Mouse (Mus musculus) kidney, postnatal 0 days (tissue): ENCODE data around the gene Adcy5. TPM values are rescaled to one million over a fixed set of nuclear protein-coding genes. Genes with fewer than 3 reads are reported as not detected.
A peak's percentile ranks its signal among the peaks of the same experiment; 100 is the strongest.

ENCODE experiments used
- ATAC-seq: fragments of 200-750 bp; cut with Nextera tagmentation; replicated peaks from 2 replicates; pipeline ENCODE4 v1.8.0; 2017; ENCODE audit warnings: low read depth, moderate number of reproducible peaks, moderate TSS enrichment, moderate library complexity; ENCODE audit not compliant: low FRiP score
- DNase-seq: peaks from one replicate; pipeline ENCODE4 v3.0.0-alpha.2; 2016; ENCODE audit warnings: low spot score
- H3K27ac ChIP-seq: fragments of 300-500 bp; sonication (generic); 2 replicates; pipeline ENCODE4 v1.5.1; 2014; ENCODE audit warnings: mild to moderate bottlenecking
- H3K27me3 ChIP-seq: fragments of 300-500 bp; sonication (generic); 2 replicates; pipeline ENCODE4 v1.6.1; 2014; ENCODE audit warnings: low read length, mixed read lengths; ENCODE audit not compliant: insufficient read depth
- H3K36me3 ChIP-seq: fragments of 300-500 bp; sonication (generic); 2 replicates; pipeline ENCODE4 v1.6.1; 2014; ENCODE audit warnings: low read length, mixed read lengths; ENCODE audit not compliant: insufficient read depth
- H3K4me1 ChIP-seq: fragments of 300-500 bp; sonication (generic); replicated peaks from 2 replicates; pipeline ENCODE4 v1.6.1; 2014; ENCODE audit warnings: antibody characterized with exemption, low read length, mixed read lengths; ENCODE audit not compliant: insufficient read depth
- H3K4me2 ChIP-seq: fragments of 300-500 bp; sonication (generic); 2 replicates; pipeline ENCODE4 v1.6.1; 2014; ENCODE audit warnings: mild to moderate bottlenecking, low read length, moderate library complexity, mixed read lengths
- H3K4me3 ChIP-seq: fragments of 300-500 bp; sonication (generic); replicated peaks from 2 replicates; pipeline ENCODE4 v1.5.1; 2014; ENCODE audit warnings: low read depth, low read length
- H3K9ac ChIP-seq: fragments of 300-500 bp; sonication (generic); 2 replicates; pipeline ENCODE4 v1.6.1; 2014; ENCODE audit warnings: low read depth, low read length
- H3K9me3 ChIP-seq: fragments of 300-500 bp; sonication (generic); replicated peaks from 2 replicates; pipeline ENCODE4 v1.6.1; 2016; ENCODE audit warnings: low read length, inconsistent platforms, mixed read lengths
- CTCF ChIP-seq: IDR thresholded peaks from 2 replicates; pipeline ENCODE4 v1.5.1; 2016; ENCODE audit warnings: antibody characterized with exemption, low read depth, mild to moderate bottlenecking, moderate library complexity
- WGBS: fragments of 180-500 bp; shearing (Covaris S2); extraction: QIAGEN DNeasy Blood & Tissue Kit; methylation state at CpG from one replicate; pipeline ENCODE4 v1.1.7; 2014; 5-methylcytosine and 5-hydroxymethylcytosine counted together
- polyA plus RNA-seq: library from polyadenylated mRNA; unstranded; fragments of >200 nt; fragmentation: Nextera tagmentation; extraction: Ambion mirVana; gene quantifications from 2 replicates; pipeline ENCODE4 v1.2.1, GENCODE M21; 2015

The Adcy5 gene
- polyA plus RNA-seq, 1 experiment from 2014 or later = 0.63 TPM

GRCm38 (mm10) chr16:35310551-35311110 lies 156.0 kb downstream of the Adcy5 start:
- DNase-seq (no peak), ATAC-seq (no peak)
- no peak overlapping the region for H3K9ac ChIP-seq
- no peaks in the 10 kb centered on the region for H3K27me3 ChIP-seq
- H3K36me3 ChIP-seq = 0 out of 2 replicates have a peak, but pooled peaks cover 6% of the 10 kb centered on the region
- no peaks in the 10 kb centered on the region for H3K4me1 ChIP-seq
- no peak overlapping the region for H3K4me3 ChIP-seq
- WGBS = 33% methylated on average over 2 of the region's 2 CpGs
- H3K9me3 ChIP-seq = no peaks in the 10 kb centered on the region
- H3K4me2 ChIP-seq = no peak overlapping the region
- no peak for TF ChIP-seq CTCF
- no peak overlapping the region for H3K27ac ChIP-seq

GRCm38 (mm10) chr16:35311586-35311985 lies 156.9 kb downstream of the Adcy5 start:
- Histone ChIP-seq H3K9me3 (no peaks in the 10 kb centered on the region), H3K4me3 (no peak overlapping the region), H3K27me3 (no peaks in the 10 kb centered on the region), H3K4me1 (no peaks in the 10 kb centered on the region), H3K36me3 (0 out of 2 replicates have a peak, but pooled peaks cover 6% of the 10 kb centered on the region), H3K27ac (no peak overlapping the region), H3K9ac (no peak overlapping the region), H3K4me2 (no peak overlapping the region)
- no peak for DNase-seq
- no peak for TF ChIP-seq CTCF
- WGBS = 69% methylated on average over 8 of the region's 8 CpGs
- ATAC-seq = no peak

GRCm38 (mm10) chr16:35315496-35315895 lies 160.8 kb downstream of the Adcy5 start:
- 65% methylated on average over 3 of the region's 3 CpGs for WGBS

GRCm38 (mm10) chr16:35316856-35317264 lies 162.2 kb downstream of the Adcy5 start:
- Histone ChIP-seq H3K27me3 (no peaks in the 10 kb centered on the region), H3K4me1 (no peaks in the 10 kb centered on the region), H3K4me3 (no peak overlapping the region), H3K9ac (no peak overlapping the region), H3K27ac (no peak overlapping the region), H3K4me2 (no peak overlapping the region), H3K36me3 (0 out of 2 replicates have a peak, but pooled peaks cover 6% of the 10 kb centered on the region), H3K9me3 (no peaks in the 10 kb centered on the region)
- DNase-seq = no peak
- ATAC-seq = no peak
- no peak for TF ChIP-seq CTCF

More at GRCm38 (mm10) chr16:35315496-35315895, 160.8 kb downstream of the Adcy5 start:
- H3K9me3 ChIP-seq = no peaks in the 10 kb centered on the region
- no peaks in the 10 kb centered on the region for H3K27me3 ChIP-seq
- no peak for DNase-seq
- H3K4me2 ChIP-seq = no peak overlapping the region
- no peak overlapping the region for H3K4me3 ChIP-seq
- no peak overlapping the region for H3K9ac ChIP-seq
- H3K36me3 ChIP-seq = 0 out of 2 replicates have a peak, but pooled peaks cover 6% of the 10 kb centered on the region
- no peak for TF ChIP-seq CTCF
- H3K4me1 ChIP-seq = no peaks in the 10 kb centered on the region
- no peak overlapping the region for H3K27ac ChIP-seq
- ATAC-seq = no peak

- DNase-seq (no peak), ATAC-seq (no peak)
- Histone ChIP-seq H3K4me3 (no peak overlapping the region), H3K36me3 (0 out of 2 replicates have a peak, but pooled peaks cover 6% of the 10 kb centered on the region), H3K9me3 (no peaks in the 10 kb centered on the region), H3K27me3 (no peaks in the 10 kb centered on the region), H3K4me1 (no peaks in the 10 kb centered on the region), H3K27ac (no peak overlapping the region), H3K4me2 (no peak overlapping the region), H3K9ac (no peak overlapping the region)
- WGBS = 86% methylated on average over 5 of the region's 5 CpGs
- no peak for TF ChIP-seq CTCF
These were observed 162.8 kb downstream of the Adcy5 start for GRCm38 (mm10) chr16:35317460-35317859.

GRCm38 (mm10) chr16:35318397-35318796 lies 163.7 kb downstream of the Adcy5 start:
- ATAC-seq = no peak
- DNase-seq = no peak
- Histone ChIP-seq H3K36me3 (0 out of 2 replicates have a peak, but pooled peaks cover 6% of the 10 kb centered on the region), H3K9me3 (no peaks in the 10 kb centered on the region), H3K4me2 (no peak overlapping the region), H3K4me1 (no peaks in the 10 kb centered on the region), H3K27me3 (no peaks in the 10 kb centered on the region), H3K27ac (no peak overlapping the region), H3K4me3 (no peak overlapping the region), H3K9ac (no peak overlapping the region)
- no peak for TF ChIP-seq CTCF
- 63% methylated on average over 6 of the region's 6 CpGs for WGBS

- Histone ChIP-seq H3K9ac (no peak overlapping the region), H3K4me2 (no peak overlapping the region), H3K27me3 (no peaks in the 10 kb centered on the region), H3K4me1 (no peaks in the 10 kb centered on the region), H3K36me3 (no peaks in the 10 kb centered on the region), H3K4me3 (no peak overlapping the region), H3K27ac (no peak overlapping the region), H3K9me3 (no peaks in the 10 kb centered on the region)
- ATAC-seq = no peak
- 21% methylated on average over 4 of the region's 4 CpGs for WGBS
- peak; percentile 96 for DNase-seq
- TF ChIP-seq CTCF = peak; percentile 91
These were observed 164.7 kb downstream of the Adcy5 start for GRCm38 (mm10) chr16:35319335-35319734.
